Mouse (Mus musculus) forebrain, embryonic 13.5 days (tissue): ENCODE data around the gene Cxcr4. TPM values are rescaled to one million over a fixed set of nuclear protein-coding genes. Genes with fewer than 3 reads are reported as not detected.

Experiments
- ATAC-seq: fragments of 200-750 bp; cut with Nextera tagmentation; 2 replicates; pipeline ENCODE4 v1.8.0; 2017
- H3K27ac ChIP-seq: fragments of 300-500 bp; sonication (generic); 2 replicates; pipeline ENCODE4 v1.5.1; 2015; ENCODE audit warnings: inconsistent platforms, mild to moderate bottlenecking, moderate library complexity
- H3K27me3 ChIP-seq: fragments of 300-500 bp; sonication (generic); 2 replicates; pipeline ENCODE4 v1.6.1; 2015; ENCODE audit warnings: mild to moderate bottlenecking, inconsistent platforms
- H3K36me3 ChIP-seq: fragments of 300-500 bp; sonication (generic); 2 replicates; pipeline ENCODE4 v1.6.1; 2015; ENCODE audit warnings: mild to moderate bottlenecking, inconsistent platforms; ENCODE audit not compliant: poor library complexity, severe bottlenecking
- H3K4me1 ChIP-seq: fragments of 300-500 bp; sonication (generic); 2 replicates; pipeline ENCODE4 v1.6.1; 2015; ENCODE audit warnings: inconsistent platforms
- H3K4me2 ChIP-seq: fragments of 300-500 bp; sonication (generic); 2 replicates; pipeline ENCODE4 v1.6.1; 2015; ENCODE audit warnings: inconsistent platforms, mild to moderate bottlenecking, moderate library complexity
- H3K4me3 ChIP-seq: fragments of 300-500 bp; sonication (generic); 2 replicates; pipeline ENCODE4 v1.5.1; 2015; ENCODE audit warnings: mild to moderate bottlenecking, inconsistent platforms
- H3K9ac ChIP-seq: fragments of 300-500 bp; sonication (generic); 2 replicates; pipeline ENCODE4 v1.6.1; 2015; ENCODE audit warnings: mild to moderate bottlenecking, inconsistent platforms
- H3K9me3 ChIP-seq: fragments of 300-500 bp; sonication (generic); replicated peaks from 2 replicates; pipeline ENCODE4 v1.6.1; 2016; ENCODE audit warnings: inconsistent platforms
- WGBS: fragments of 180-500 bp; shearing (Covaris S2); methylation state at CpG from one replicate; pipeline ENCODE4 v1.1.7; 2015; 5-methylcytosine and 5-hydroxymethylcytosine counted together
- polyA plus RNA-seq: library from polyadenylated mRNA; unstranded; fragments of >200 nt; fragmentation: Nextera tagmentation; extraction: Ambion mirVana; gene quantifications from 2 replicates; pipeline ENCODE4 v1.2.1, GENCODE M21; 2015

The Cxcr4 gene
- polyA plus RNA-seq, 1 experiment from 2014 or later: 5.8 TPM

GRCm38 (mm10) chr1:128594353-128595104 lies 2.4 kb upstream of the Cxcr4 start:
- ATAC-seq: no peak
- 18% methylated on average over 12 of the region's 12 CpGs for WGBS
- no peak overlapping the region for H3K4me3 ChIP-seq
- no peak overlapping the region for H3K4me2 ChIP-seq
- no peaks in the 10 kb centered on the region for H3K9me3 ChIP-seq
- peaks cover 7% of the 10 kb centered on the region; the same call in 1 of the 2 replicates for H3K27me3 ChIP-seq
- no peak overlapping the region for H3K9ac ChIP-seq
- no peak overlapping the region for H3K27ac ChIP-seq
- H3K4me1 ChIP-seq: peaks cover 54% of the 10 kb centered on the region
- H3K36me3 ChIP-seq: 0 out of 2 replicates have a peak, but pooled peaks cover under 1% of the 10 kb centered on the region

GRCm38 (mm10) chr1:128592961-128593501 lies 938 bp upstream of the Cxcr4 start:
- WGBS: 2% methylated on average over 24 of the region's 24 CpGs
- H3K4me3 ChIP-seq: peak overlapping the region; percentile 63
- peak overlapping the region; percentile 65 for H3K27ac ChIP-seq
- H3K4me1 ChIP-seq: peaks cover 58% of the 10 kb centered on the region
- peaks cover 13% of the 10 kb centered on the region; the same call in 1 of the 2 replicates for H3K27me3 ChIP-seq
- no peaks in the 10 kb centered on the region for H3K9me3 ChIP-seq
- H3K9ac ChIP-seq: peak overlapping the region; percentile 73
- H3K4me2 ChIP-seq: peak overlapping the region; percentile 85
- H3K36me3 ChIP-seq: peaks cover 10% of the 10 kb centered on the region
- peak; percentile 61 for ATAC-seq

GRCm38 (mm10) chr1:128591721-128592210 lies 327 bp downstream of the Cxcr4 start:
- H3K36me3 ChIP-seq: peaks cover 15% of the 10 kb centered on the region
- peaks cover 13% of the 10 kb centered on the region; the same call in 1 of the 2 replicates for H3K27me3 ChIP-seq
- H3K9ac ChIP-seq: peak overlapping the region; percentile 73
- peak overlapping the region; percentile 63 for H3K4me3 ChIP-seq
- H3K4me1 ChIP-seq: peaks cover 67% of the 10 kb centered on the region
- peak; percentile 1; the same call in 1 of the 2 replicates for ATAC-seq
- H3K27ac ChIP-seq: peak overlapping the region; percentile 83
- 0% methylated on average over 20 of the region's 20 CpGs for WGBS
- H3K4me2 ChIP-seq: peak overlapping the region; percentile 85
- H3K9me3 ChIP-seq: no peaks in the 10 kb centered on the region

- peaks cover 73% of the 10 kb centered on the region for H3K4me1 ChIP-seq
Observed at GRCm38 (mm10) chr1:128590816-128591720, 1.0 kb downstream of the Cxcr4 start.

GRCm38 (mm10) chr1:128590011-128590410 lies 2.1 kb downstream of the Cxcr4 start:
- peaks cover 72% of the 10 kb centered on the region for H3K4me1 ChIP-seq
- H3K4me3 ChIP-seq: peak overlapping the region; percentile 63
- no peak for ATAC-seq
- whole genome bisulfite sequencing: 0% methylated on average over 6 of the region's 6 CpGs
- peaks cover 13% of the 10 kb centered on the region; the same call in 1 of the 2 replicates for H3K27me3 ChIP-seq
- H3K9ac ChIP-seq: no peak overlapping the region
- peaks cover 15% of the 10 kb centered on the region for H3K36me3 ChIP-seq
- no peak overlapping the region for H3K27ac ChIP-seq
- no peaks in the 10 kb centered on the region for H3K9me3 ChIP-seq
- H3K4me2 ChIP-seq: peak overlapping the region; percentile 85

More at GRCm38 (mm10) chr1:128590816-128591720, 1.0 kb downstream of the Cxcr4 start:
- Histone ChIP-seq H3K27me3 (peaks cover 13% of the 10 kb centered on the region; the same call in 1 of the 2 replicates), H3K9ac (peak overlapping the region; percentile 73), H3K36me3 (peaks cover 15% of the 10 kb centered on the region), H3K27ac (peak overlapping the region; percentile 83), H3K9me3 (no peaks in the 10 kb centered on the region), H3K4me2 (peak overlapping the region; percentile 85), H3K4me3 (peak overlapping the region; percentile 63)
- peak; percentile 37 for ATAC-seq
- under 1% methylated on average over 63 of the region's 63 CpGs for WGBS

GRCm38 (mm10) chr1:128589488-128589887 lies 2.6 kb downstream of the Cxcr4 start:
- H3K4me2 ChIP-seq: peak overlapping the region; percentile 85
- H3K9ac ChIP-seq: no peak overlapping the region
- H3K27me3 ChIP-seq: peaks cover 13% of the 10 kb centered on the region; the same call in 1 of the 2 replicates
- H3K36me3 ChIP-seq: peaks cover 15% of the 10 kb centered on the region
- H3K4me1 ChIP-seq: peaks cover 67% of the 10 kb centered on the region
- ATAC-seq: no peak
- H3K27ac ChIP-seq: no peak overlapping the region
- H3K4me3 ChIP-seq: peak overlapping the region; percentile 63
- 88% methylated on average over 9 of the region's 9 CpGs for WGBS
- H3K9me3 ChIP-seq: no peaks in the 10 kb centered on the region

GRCm38 (mm10) chr1:128588337-128588736 lies 3.8 kb downstream of the Cxcr4 start:
- ATAC-seq: no peak
- H3K4me3 ChIP-seq: no peak overlapping the region
- peaks cover 64% of the 10 kb centered on the region for H3K4me1 ChIP-seq
- no peak overlapping the region for H3K9ac ChIP-seq
- H3K27ac ChIP-seq: no peak overlapping the region
- H3K9me3 ChIP-seq: no peaks in the 10 kb centered on the region
- 52% methylated on average over 2 of the region's 2 CpGs for WGBS
- H3K36me3 ChIP-seq: peaks cover 15% of the 10 kb centered on the region
- no peak overlapping the region for H3K4me2 ChIP-seq
- H3K27me3 ChIP-seq: 0 out of 2 replicates have a peak, but pooled peaks cover 6% of the 10 kb centered on the region

GRCm38 (mm10) chr1:128586928-128587780 lies 4.9 kb downstream of the Cxcr4 start:
- ATAC-seq: no peak
- no peak overlapping the region for H3K27ac ChIP-seq
- H3K9me3 ChIP-seq: no peaks in the 10 kb centered on the region
- 0 out of 2 replicates have a peak, but pooled peaks cover 6% of the 10 kb centered on the region for H3K27me3 ChIP-seq
- H3K4me1 ChIP-seq: peaks cover 56% of the 10 kb centered on the region
- H3K36me3 ChIP-seq: peaks cover 15% of the 10 kb centered on the region
- H3K4me2 ChIP-seq: 0 out of 2 replicates have a peak overlapping the region, but pooled peaks have one; percentile 22
- peak overlapping the region; percentile 9; the same call in 1 of the 2 replicates for H3K9ac ChIP-seq
- no peak overlapping the region for H3K4me3 ChIP-seq
- WGBS: 71% methylated on average over 8 of the region's 8 CpGs

GRCm38 (mm10) chr1:128586162-128586927 lies 5.7 kb downstream of the Cxcr4 start:
- Histone ChIP-seq H3K4me1 (peaks cover 51% of the 10 kb centered on the region), H3K9me3 (no peaks in the 10 kb centered on the region), H3K27me3 (0 out of 2 replicates have a peak, but pooled peaks cover 6% of the 10 kb centered on the region), H3K27ac (0 out of 2 replicates have a peak overlapping the region, but pooled peaks have one; percentile 27), H3K36me3 (peaks cover 15% of the 10 kb centered on the region), H3K9ac (peak overlapping the region; percentile 9; the same call in 1 of the 2 replicates), H3K4me2 (peak overlapping the region; percentile 22; the same call in 1 of the 2 replicates), H3K4me3 (no peak overlapping the region)
- ATAC-seq: peak; percentile 10; the same call in 1 of the 2 replicates
- WGBS: 5% methylated on average over 8 of the region's 8 CpGs
